Mouse (Mus musculus) A20 (cell line): ENCODE measurements around the gene Mdga2.
A peak's percentile ranks its signal among the peaks of the same experiment; 100 is the strongest.

ENCODE experiments used
- DNase-seq: peaks from one replicate; pipeline ENCODE4 v3.0.0-alpha.2; 2011; ENCODE audit warnings: low read depth, low spot score

The Mdga2 gene

GRCm38 (mm10) chr12:67056621-67057020 lies 165.7 kb downstream of the Mdga2 start:
- no peak for DNase-seq

GRCm38 (mm10) chr12:67045099-67045750 lies 177.1 kb downstream of the Mdga2 start:
- no peak for DNase-seq

GRCm38 (mm10) chr12:67041865-67042264 lies 180.5 kb downstream of the Mdga2 start:
- DNase-seq: no peak

GRCm38 (mm10) chr12:67035509-67036261 lies 186.7 kb downstream of the Mdga2 start:
- DNase-seq: no peak

GRCm38 (mm10) chr12:67017192-67017591 lies 205.2 kb downstream of the Mdga2 start:
- no peak for DNase-seq

- DNase-seq: no peak
Measured at GRCm38 (mm10) chr12:67011368-67011767, 211.0 kb downstream of the Mdga2 start.

GRCm38 (mm10) chr12:67010318-67010717 lies 212.0 kb downstream of the Mdga2 start:
- no peak for DNase-seq

GRCm38 (mm10) chr12:67009191-67009590 lies 213.2 kb downstream of the Mdga2 start:
- DNase-seq: no peak

GRCm38 (mm10) chr12:66954129-66954528 lies 268.2 kb downstream of the Mdga2 start:
- DNase-seq: no peak

GRCm38 (mm10) chr12:66915741-66916140 lies 306.6 kb downstream of the Mdga2 start:
- no peak for DNase-seq

GRCm38 (mm10) chr12:66899366-66899765 lies 323.0 kb downstream of the Mdga2 start:
- DNase-seq: no peak

GRCm38 (mm10) chr12:66896790-66897189 lies 325.6 kb downstream of the Mdga2 start:
- DNase-seq: no peak

GRCm38 (mm10) chr12:66890296-66890695 lies 332.1 kb downstream of the Mdga2 start:
- no peak for DNase-seq

- DNase-seq: no peak
Measured at GRCm38 (mm10) chr12:66889276-66889675, 333.1 kb downstream of the Mdga2 start.

GRCm38 (mm10) chr12:66888636-66889035 lies 333.7 kb downstream of the Mdga2 start:
- DNase-seq: no peak

GRCm38 (mm10) chr12:66866199-66866598 lies 356.1 kb downstream of the Mdga2 start:
- no peak for DNase-seq

GRCm38 (mm10) chr12:66853167-66853566 lies 369.2 kb downstream of the Mdga2 start:
- peak; percentile 47 for DNase-seq

- DNase-seq: no peak
Measured at GRCm38 (mm10) chr12:66840336-66840735, 382.0 kb downstream of the Mdga2 start.

GRCm38 (mm10) chr12:66755653-66756052 lies 466.7 kb downstream of the Mdga2 start:
- no peak for DNase-seq

GRCm38 (mm10) chr12:66734536-66734935 lies 487.8 kb downstream of the Mdga2 start:
- no peak for DNase-seq

GRCm38 (mm10) chr12:66724474-66724873 lies 497.9 kb downstream of the Mdga2 start:
- DNase-seq: no peak

- DNase-seq: no peak
Measured at GRCm38 (mm10) chr12:66708334-66708733, 514.0 kb downstream of the Mdga2 start.

GRCm38 (mm10) chr12:66707431-66707830 lies 514.9 kb downstream of the Mdga2 start:
- DNase-seq: no peak
